ENCODE assay signal across 16 mouse cellular contexts in genomic region chr17:65930158-65930826, GRCm38 (mm10). TPM values are rescaled to one million over a fixed set of nuclear protein-coding genes. Genes with fewer than 3 reads are reported as not detected.
DNase-seq lines count a peak whose midpoint lies in the region; ATAC-seq and TF ChIP-seq lines count a peak whose summit lies in the region.
"Had no signal": no experiment of that assay in that cellular context is flagged by ENCODE, and none has a peak within 500 bp of the region (broad histone marks: within the 10 kb centered on the region; RNA-seq: fewer than 3 reads in every experiment).

No protein-coding gene starts in this region.

- no peak for TF ChIP-seq CTCF in layer of hippocampus, adult 2 months (conservative IDR thresholded peaks at IDR 0.05)
- no peak for TF ChIP-seq CTCF in stomach, postnatal 0 days (IDR thresholded peaks at IDR 0.05; ENCODE audit: low read depth)

- H3K9ac ChIP-seq in stomach, postnatal 0 days (ENCODE audit: low read length) = no peak overlapping the region
- H3K9ac ChIP-seq: forebrain, postnatal 0 days; heart, embryonic 15.5 days; hindbrain, embryonic 14.5 days; liver, embryonic 13.5 days; midbrain, embryonic 12.5 days had no signal

- 65% methylated on average over 7 of the region's 7 CpGs for WGBS in stomach, postnatal 0 days

- peaks cover 6% of the 10 kb centered on the region; the same call in 1 of the 2 replicates for H3K4me1 ChIP-seq in stomach, postnatal 0 days (replicated peaks; ENCODE audit: control insufficient read depth, insufficient read depth)

- peaks cover 6% of the 10 kb centered on the region; the same call in 1 of the 2 replicates for H3K36me3 ChIP-seq in stomach, postnatal 0 days (ENCODE audit: control insufficient read depth, insufficient read depth, low read length)

- H3K27ac ChIP-seq in layer of hippocampus, adult 2 months = peak overlapping the region; percentile 87
- peak overlapping the region; percentile 74 for H3K27ac ChIP-seq in stomach, postnatal 0 days (replicated peaks)
- H3K27ac ChIP-seq: hindbrain, embryonic 14.5 days; liver, embryonic 13.5 days; midbrain, embryonic 12.5 days had no signal

- H3K27me3 ChIP-seq in stomach, postnatal 0 days (ENCODE audit: control insufficient read depth, insufficient read depth, low read length) = no peaks in the 10 kb centered on the region
- H3K27me3 ChIP-seq: heart, embryonic 15.5 days; liver, embryonic 13.5 days; midbrain, embryonic 12.5 days had no signal

- no peak for TF ChIP-seq EP300 in stomach, postnatal 0 days (optimal IDR thresholded peaks at IDR 0.05)

- DNase-seq in heart, adult 11 months = peak; percentile 95
- DNase-seq in heart, postnatal 4 days = no peak
- DNase-seq in layer of hippocampus, adult 2 months (ENCODE audit: low spot score in 2 of 2) = no peak
- DNase-seq in layer of hippocampus, postnatal 14 days (ENCODE audit: low spot score in 2 of 2) = no peak
- DNase-seq in lung, postnatal 36 days = peak; percentile 11
- no peak for DNase-seq in lung, postnatal 14 days
- DNase-seq in stomach, postnatal 0 days (ENCODE audit: low spot score) = no peak
- no peak for DNase-seq in right cerebral cortex, adult 18-20 months
- DNase-seq: embryo, embryonic 11 days; liver, embryonic 13.5 days; thymus, adult 18-20 months had no signal

- H3K4me2 ChIP-seq in stomach, postnatal 0 days (replicated peaks; ENCODE audit: low read depth) = no peak overlapping the region
- H3K4me2 ChIP-seq: heart, embryonic 15.5 days; hindbrain, embryonic 14.5 days; liver, embryonic 13.5 days; midbrain, embryonic 12.5 days had no signal

- no peaks in the 10 kb centered on the region for H3K9me3 ChIP-seq in stomach, postnatal 0 days (ENCODE audit: control insufficient read depth, low read length)
- H3K9me3 ChIP-seq: heart, embryonic 15.5 days; liver, embryonic 13.5 days had no signal

- peak; percentile 66; the same call in 1 of the 2 replicates for ATAC-seq in stomach, postnatal 0 days (ENCODE audit: low FRiP score, low TSS enrichment)

- no peak overlapping the region for H3K4me3 ChIP-seq in layer of hippocampus, adult 2 months
- H3K4me3 ChIP-seq in stomach, postnatal 0 days (ENCODE audit: low read depth, low read length) = no peak overlapping the region
- H3K4me3 ChIP-seq: erythroblast, embryonic 14.5 days; heart, embryonic 15.5 days; liver, embryonic 13.5 days; midbrain, embryonic 12.5 days had no signal

RNA-seq across cellular contexts. Expression of gene Twsg1, which starts 20.7 kb away (rescaled TPM):
- 10 to 100 TPM; 80.3 to 81.0 TPM for total RNA-seq in heart, postnatal 4 days (2021)
- 10 to 100 TPM; 25.0 to 29.9 TPM for total RNA-seq in layer of hippocampus, adult 2 months (2021)
- total RNA-seq in layer of hippocampus, postnatal 14 days (2021) = 10 to 100 TPM; 24.6 to 34.4 TPM
- polyA plus RNA-seq in stomach, postnatal 0 days (2015; fragmentation: Nextera tagmentation; extraction: Ambion mirVana) = 63.5 and 66.8 TPM in 2 replicates

RNA-seq across cellular contexts. Expression of gene Ralbp1, which starts 44.7 kb away (rescaled TPM):
- total RNA-seq in heart, postnatal 4 days (2021) = 10 to 100 TPM; 29.3 to 33.4 TPM
- total RNA-seq in layer of hippocampus, adult 2 months (2021) = 10 to 100 TPM; 54.2 to 56.8 TPM
- total RNA-seq in layer of hippocampus, postnatal 14 days (2021) = 10 to 100 TPM; 43.7 to 45.7 TPM
- polyA plus RNA-seq in stomach, postnatal 0 days (2015; fragmentation: Nextera tagmentation; extraction: Ambion mirVana) = 114 and 117 TPM in 2 replicates

Comparison
In these comparisons a context has a peak if more than half of its experiments do, and no peak if none do; other contexts are left out.
1. DNase-seq: peak in heart, adult 11 months (single experiment) and lung, postnatal 36 days (single experiment); none in heart, postnatal 4 days (single experiment), layer of hippocampus, adult 2 months (0 of 2), layer of hippocampus, postnatal 14 days (0 of 2), lung, postnatal 14 days (single experiment), stomach, postnatal 0 days (single experiment) and right cerebral cortex, adult 18-20 months (single experiment).